Mouse (Mus musculus): ENCODE results near the gene Slc17a9. TPM values are rescaled to one million over a fixed set of nuclear protein-coding genes. Genes with fewer than 3 reads are reported as not detected.
A peak's percentile ranks its signal among the peaks of the same experiment; 100 is the strongest.
"Not testable (repeated sequence)": the region's sequence is repeated elsewhere in the genome, so short reads cannot be mapped to it uniquely, and the experiment has no call there.

Gene Slc17a9
- polyA plus RNA-seq, 1 experiment: 22.6 TPM

- Histone ChIP-seq H3K27me3 (ENCODE audit: control insufficient read depth, insufficient read depth, low read length, poor library complexity, severe bottlenecking) (no peaks in the 10 kb centered on the region), H3K9ac (ENCODE audit: low read depth, poor library complexity, severe bottlenecking) (peak overlapping the region; percentile 97), H3K27ac (ENCODE audit: insufficient read depth, low read length) (peak overlapping the region; percentile 99), H3K36me3 (ENCODE audit: control insufficient read depth, insufficient read depth, low read length, poor library complexity, severe bottlenecking) (peaks cover 52% of the 10 kb centered on the region), H3K4me1 (ENCODE audit: control insufficient read depth, insufficient read depth, low read length) (peaks cover 5% of the 10 kb centered on the region), H3K9me3 (replicated peaks; ENCODE audit: control insufficient read depth, insufficient read depth, low read length, poor library complexity, severe bottlenecking) (no peaks in the 10 kb centered on the region), H3K4me3 (ENCODE audit: low read depth, low read length) (peak overlapping the region; percentile 96)
- peak; percentile 71; the same call in 1 of the 2 replicates for TF ChIP-seq EP300 (IDR thresholded peaks at IDR 0.05; ENCODE audit: insufficient read depth, low read depth, low read length)
- no peak for TF ChIP-seq CTCF (IDR thresholded peaks at IDR 0.05; ENCODE audit: low read depth, low read length)
- no peak for TF ChIP-seq POLR2A (IDR thresholded peaks at IDR 0.05; ENCODE audit: insufficient read depth, low read length)
These were observed 15.8 kb upstream of the Slc17a9 start for GRCm38 (mm10) chr2:180709023-180709922.

GRCm38 (mm10) chr2:180709923-180710272 is 15.2 kb upstream of the Slc17a9 start, which contains the start of the genes Dido1 and Gid8:
Gene Dido1, minus strand, starts transcription at chr2:180709999.
Gene Gid8, plus strand, starts transcription at chr2:180710117.
- peak within 1 kb of the TSS; percentile 96 for H3K4me3 ChIP-seq (ENCODE audit: low read depth, low read length)
- no peaks in the 10 kb centered on the region for H3K9me3 ChIP-seq (replicated peaks; ENCODE audit: control insufficient read depth, insufficient read depth, low read length, poor library complexity, severe bottlenecking)
- H3K4me1 ChIP-seq (ENCODE audit: control insufficient read depth, insufficient read depth, low read length): peaks cover 5% of the 10 kb centered on the region
- H3K27ac ChIP-seq (ENCODE audit: insufficient read depth, low read length): peak within 1 kb of the TSS; percentile 99
- peak; percentile 66 for TF ChIP-seq POLR2A (IDR thresholded peaks at IDR 0.05; ENCODE audit: insufficient read depth, low read length)
- TF ChIP-seq CTCF (IDR thresholded peaks at IDR 0.05; ENCODE audit: low read depth, low read length): no peak
- TF ChIP-seq EP300 (IDR thresholded peaks at IDR 0.05; ENCODE audit: insufficient read depth, low read depth, low read length): peak; percentile 80; the same call in 1 of the 2 replicates
- no peaks in the 10 kb centered on the region for H3K27me3 ChIP-seq (ENCODE audit: control insufficient read depth, insufficient read depth, low read length, poor library complexity, severe bottlenecking)
- peaks cover 53% of the 10 kb centered on the region for H3K36me3 ChIP-seq (ENCODE audit: control insufficient read depth, insufficient read depth, low read length, poor library complexity, severe bottlenecking)
- H3K9ac ChIP-seq (ENCODE audit: low read depth, poor library complexity, severe bottlenecking): peak within 1 kb of the TSS; percentile 97

- Histone ChIP-seq H3K36me3 (ENCODE audit: control insufficient read depth, insufficient read depth, low read length, poor library complexity, severe bottlenecking) (peaks cover 47% of the 10 kb centered on the region), H3K9me3 (replicated peaks; ENCODE audit: control insufficient read depth, insufficient read depth, low read length, poor library complexity, severe bottlenecking) (no peaks in the 10 kb centered on the region)
These were observed 14.5 kb upstream of the Slc17a9 start for GRCm38 (mm10) chr2:180710276-180711155.

GRCm38 (mm10) chr2:180711527-180711926 is 13.5 kb upstream of the Slc17a9 start:
- Histone ChIP-seq H3K4me3 (ENCODE audit: low read depth, low read length) (peak overlapping the region; percentile 88), H3K9ac (ENCODE audit: low read depth, poor library complexity, severe bottlenecking) (peak overlapping the region; percentile 97), H3K27me3 (ENCODE audit: control insufficient read depth, insufficient read depth, low read length, poor library complexity, severe bottlenecking) (no peaks in the 10 kb centered on the region), H3K27ac (ENCODE audit: insufficient read depth, low read length) (peak overlapping the region; percentile 86), H3K36me3 (ENCODE audit: control insufficient read depth, insufficient read depth, low read length, poor library complexity, severe bottlenecking) (peaks cover 45% of the 10 kb centered on the region), H3K9me3 (replicated peaks; ENCODE audit: control insufficient read depth, insufficient read depth, low read length, poor library complexity, severe bottlenecking) (no peaks in the 10 kb centered on the region), H3K4me1 (ENCODE audit: control insufficient read depth, insufficient read depth, low read length) (peaks cover 1% of the 10 kb centered on the region)
- peak; percentile 80; the same call in 1 of the 2 replicates for TF ChIP-seq EP300 (IDR thresholded peaks at IDR 0.05; ENCODE audit: insufficient read depth, low read depth, low read length)
- no peak for TF ChIP-seq CTCF (IDR thresholded peaks at IDR 0.05; ENCODE audit: low read depth, low read length)
- TF ChIP-seq POLR2A (IDR thresholded peaks at IDR 0.05; ENCODE audit: insufficient read depth, low read length): no peak

More at GRCm38 (mm10) chr2:180710276-180711155, 14.5 kb upstream of the Slc17a9 start:
- Histone ChIP-seq H3K27me3 (ENCODE audit: control insufficient read depth, insufficient read depth, low read length, poor library complexity, severe bottlenecking) (no peaks in the 10 kb centered on the region), H3K9ac (ENCODE audit: low read depth, poor library complexity, severe bottlenecking) (peak overlapping the region; percentile 97), H3K27ac (ENCODE audit: insufficient read depth, low read length) (peak overlapping the region; percentile 86), H3K4me3 (ENCODE audit: low read depth, low read length) (peak overlapping the region; percentile 88), H3K4me1 (ENCODE audit: control insufficient read depth, insufficient read depth, low read length) (peaks cover 3% of the 10 kb centered on the region)
- TF ChIP-seq POLR2A (IDR thresholded peaks at IDR 0.05; ENCODE audit: insufficient read depth, low read length) (no peak), EP300 (IDR thresholded peaks at IDR 0.05; ENCODE audit: insufficient read depth, low read depth, low read length) (no peak), CTCF (IDR thresholded peaks at IDR 0.05; ENCODE audit: low read depth, low read length) (no peak)

GRCm38 (mm10) chr2:180712037-180712689 is 12.9 kb upstream of the Slc17a9 start:
- Histone ChIP-seq H3K9me3 (replicated peaks; ENCODE audit: control insufficient read depth, insufficient read depth, low read length, poor library complexity, severe bottlenecking) (no peaks in the 10 kb centered on the region), H3K4me1 (ENCODE audit: control insufficient read depth, insufficient read depth, low read length) (peaks cover 1% of the 10 kb centered on the region), H3K36me3 (ENCODE audit: control insufficient read depth, insufficient read depth, low read length, poor library complexity, severe bottlenecking) (peaks cover 46% of the 10 kb centered on the region), H3K9ac (ENCODE audit: low read depth, poor library complexity, severe bottlenecking) (peak overlapping the region; percentile 39; the same call in 1 of the 2 replicates), H3K27ac (ENCODE audit: insufficient read depth, low read length) (peak overlapping the region; percentile 74), H3K27me3 (ENCODE audit: control insufficient read depth, insufficient read depth, low read length, poor library complexity, severe bottlenecking) (no peaks in the 10 kb centered on the region), H3K4me3 (ENCODE audit: low read depth, low read length) (no peak overlapping the region)
- TF ChIP-seq CTCF (IDR thresholded peaks at IDR 0.05; ENCODE audit: low read depth, low read length) (no peak), EP300 (IDR thresholded peaks at IDR 0.05; ENCODE audit: insufficient read depth, low read depth, low read length) (no peak), POLR2A (IDR thresholded peaks at IDR 0.05; ENCODE audit: insufficient read depth, low read length) (no peak)

- H3K9ac ChIP-seq (ENCODE audit: low read depth, poor library complexity, severe bottlenecking); H3K4me3 ChIP-seq (ENCODE audit: low read depth, low read length); H3K4me1 ChIP-seq (ENCODE audit: control insufficient read depth, insufficient read depth, low read length); H3K27me3 ChIP-seq (ENCODE audit: control insufficient read depth, insufficient read depth, low read length, poor library complexity, severe bottlenecking); H3K27ac ChIP-seq (ENCODE audit: insufficient read depth, low read length): not testable (repeated sequence)
- Histone ChIP-seq H3K9me3 (replicated peaks; ENCODE audit: control insufficient read depth, insufficient read depth, low read length, poor library complexity, severe bottlenecking) (peaks cover 16% of the 10 kb centered on the region), H3K36me3 (ENCODE audit: control insufficient read depth, insufficient read depth, low read length, poor library complexity, severe bottlenecking) (peaks cover 51% of the 10 kb centered on the region)
These were observed 2.3 kb upstream of the Slc17a9 start for GRCm38 (mm10) chr2:180722748-180723147.

Measured in ES-Bruce4 (cell line).